Mouse (Mus musculus) left cerebral cortex, postnatal 10 days (tissue): ENCODE measurements at regions not wholly inside any gene's neighbourhood (a gene's known extent, or its start where the extent isn't known, plus 50 kb on each side); places are given as distances from the start of the nearest gene placed in this dataset.

ENCODE experiments used
- DNase-seq, 2 experiments: peaks; one replicate each; pipeline ENCODE4 v3.0.0; 2021 to 2022; ENCODE audit warnings: low spot score in 2 of 2, mixed read lengths in 1 of 2; ENCODE audit errors: extremely low spot score in 1 of 2
- intact Hi-C: fragments of 180-260 bp; cut with DNase I; formaldehyde crosslinking; loops from one replicate; pipeline ENCODE4 v1.15.1; 2025

DNA sequence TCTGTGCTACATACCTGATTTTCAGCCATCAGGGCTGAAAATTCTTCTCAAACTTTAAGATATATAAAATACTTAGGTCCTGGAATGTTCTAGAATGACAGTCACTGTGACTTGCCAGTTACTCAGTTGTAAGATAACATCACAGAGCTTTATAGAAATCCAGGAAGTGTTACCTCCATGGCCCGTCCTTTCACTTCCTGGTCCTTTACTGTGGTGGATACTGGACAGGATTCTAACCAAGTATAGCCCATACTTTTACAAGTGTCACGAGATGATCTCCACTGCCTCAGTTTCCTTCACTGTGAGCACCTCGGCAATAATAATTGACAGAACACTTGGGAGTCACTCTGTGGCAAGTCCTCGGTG is 271.3 kb downstream of the Maf start:
- no peak for DNase-seq
- intact Hi-C loops: no loop called here

DNA sequence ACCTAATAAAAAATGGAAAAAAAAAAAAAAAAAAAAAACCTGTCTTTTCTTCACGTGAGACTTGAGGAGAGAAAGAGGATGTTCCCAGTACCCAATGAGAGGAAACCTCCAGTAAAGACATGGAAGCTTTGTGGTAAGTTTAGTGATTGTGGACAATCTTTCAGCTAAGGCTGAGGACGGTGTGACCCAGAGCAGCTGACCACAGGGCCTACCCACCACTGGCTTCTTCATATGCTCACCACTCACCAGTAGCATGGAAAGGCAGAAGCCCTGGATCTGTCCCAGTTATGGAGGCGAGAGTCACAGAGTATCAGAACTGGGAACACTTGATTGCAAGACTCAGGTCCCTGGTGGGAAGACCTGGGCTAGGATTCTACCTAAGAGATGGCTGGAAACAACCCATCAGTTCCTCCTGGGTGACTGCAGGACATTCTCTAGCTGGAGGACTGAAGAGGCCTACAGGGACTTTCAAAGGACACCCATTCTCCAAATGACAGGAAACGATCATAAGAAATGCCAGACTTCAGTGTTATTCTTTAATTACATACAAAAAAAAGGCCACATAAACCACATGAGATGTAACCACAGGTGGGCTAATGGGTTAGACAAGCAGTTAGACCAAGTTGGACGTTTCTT is 271.8 kb downstream of the Maf start:
- no peak for DNase-seq
- intact Hi-C loops: no loop called here

DNA sequence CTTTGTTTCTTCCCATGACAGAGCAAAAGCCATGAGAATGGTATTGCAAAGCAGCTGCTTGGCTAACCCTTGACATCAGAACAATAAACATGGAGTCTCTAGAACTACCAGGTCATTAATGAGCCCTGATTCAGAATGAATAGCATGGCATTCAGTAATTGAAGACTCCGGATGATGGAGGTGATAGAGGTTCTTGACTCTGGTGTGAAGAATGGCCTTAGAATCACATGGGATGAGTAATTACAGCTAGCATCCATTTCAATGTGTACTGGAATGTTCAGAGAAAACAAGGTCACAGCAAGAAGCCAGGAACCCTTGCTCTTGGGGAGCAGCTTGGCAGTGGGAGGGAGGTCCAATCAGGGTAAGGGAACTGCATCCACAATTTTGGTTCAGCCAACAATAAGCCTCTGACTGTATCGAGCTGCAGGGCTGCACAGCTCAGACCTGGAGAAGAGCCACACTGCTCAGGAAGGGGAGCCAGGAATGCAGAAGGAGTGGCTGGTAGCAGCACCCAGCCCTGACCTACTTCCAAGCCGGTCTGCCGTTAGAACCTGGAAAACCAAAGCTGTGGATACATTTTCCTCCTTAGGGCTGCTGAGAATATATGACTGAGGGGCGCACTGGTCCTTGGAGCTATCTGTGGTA is 275.1 kb downstream of the Maf start:
- intact Hi-C loops: no loop called here
- peak in 1 of 2 experiments; percentile 58 for DNase-seq

DNA sequence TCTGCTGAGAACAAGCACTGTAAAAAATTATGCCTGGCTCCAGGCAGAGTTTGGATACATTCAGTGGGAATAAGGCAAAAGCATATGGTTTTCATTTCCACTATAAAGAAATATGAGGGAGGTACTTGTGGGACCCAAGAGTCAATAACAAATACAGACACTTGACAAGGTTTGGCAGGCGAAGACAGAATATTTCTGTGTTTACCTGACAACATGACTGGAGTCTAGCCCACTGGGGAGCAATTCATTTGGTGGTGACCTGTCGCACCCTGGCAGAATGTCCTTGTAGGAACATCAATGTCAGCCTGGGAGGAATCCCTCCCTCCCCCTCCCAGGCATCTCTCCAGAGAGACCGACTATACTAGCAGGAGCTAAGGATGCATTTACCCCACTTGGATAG is 276.8 kb downstream of the Maf start:
- DNase-seq: no peak
- intact Hi-C loops: no loop called here

DNA sequence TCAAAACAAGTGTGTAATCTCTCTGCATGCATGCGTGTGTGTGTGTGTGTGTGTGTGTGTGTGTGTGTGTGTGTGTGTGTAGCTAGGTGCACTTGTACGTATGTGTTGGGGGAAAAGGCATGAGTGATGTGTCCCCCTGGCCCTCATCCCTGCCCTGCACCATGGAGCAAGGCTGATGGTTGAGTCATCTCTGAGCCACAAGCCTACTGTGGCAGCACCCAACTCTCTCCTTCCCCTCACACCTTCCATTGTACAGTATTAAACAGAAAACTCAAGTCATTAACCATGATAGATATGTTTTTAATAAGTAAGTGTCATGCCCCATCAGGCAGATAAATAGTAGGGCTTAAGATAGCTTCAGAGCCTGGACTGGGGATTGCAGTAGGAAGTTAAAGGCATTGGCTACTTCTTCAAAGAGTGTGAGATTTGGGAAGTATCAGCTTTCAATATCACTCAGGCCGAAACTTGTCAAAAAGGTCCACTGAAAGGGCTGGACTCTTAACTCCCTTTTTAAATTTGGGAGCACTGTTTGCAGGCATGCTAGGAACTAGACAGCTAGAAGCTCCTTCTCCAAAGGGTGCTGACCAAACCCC is 278.2 kb downstream of the Maf start:
- intact Hi-C loops: no loop called here
- DNase-seq: no peak

DNA sequence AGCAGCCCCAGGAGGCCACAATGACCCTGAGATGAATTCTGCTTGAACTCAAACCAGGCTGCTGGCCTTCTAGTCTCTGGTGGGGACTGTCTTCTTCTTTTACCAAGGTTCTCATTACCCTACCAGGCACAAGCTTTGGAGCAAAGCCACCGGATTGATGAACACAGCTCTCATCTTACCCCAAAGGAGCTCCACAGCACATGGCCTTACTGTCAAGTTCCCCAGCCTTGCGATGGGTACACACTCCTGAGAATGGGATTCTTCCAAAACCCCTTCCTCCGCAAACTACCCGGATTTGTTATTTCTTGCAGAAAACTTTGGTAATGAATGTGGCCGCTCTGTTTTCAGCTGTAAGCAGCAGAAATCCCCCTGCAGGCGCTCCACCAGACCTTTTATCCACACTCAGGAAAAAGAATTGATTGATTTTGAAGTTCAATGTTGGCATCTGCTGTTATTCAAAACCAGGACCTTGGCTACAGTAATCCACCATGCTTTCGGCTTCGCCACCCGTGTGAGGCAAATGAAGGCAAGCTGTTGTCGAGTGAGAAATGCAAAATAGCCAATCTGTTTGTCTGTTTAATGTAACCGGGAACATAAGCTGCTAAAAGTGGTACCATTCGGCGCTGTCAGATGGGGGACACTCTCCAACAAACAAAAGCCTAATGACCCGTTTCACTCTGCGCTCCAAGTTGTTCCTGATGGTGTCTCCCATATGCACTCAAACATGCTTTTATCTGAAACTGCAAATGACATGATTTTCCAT is 278.9 kb downstream of the Maf start:
- no peak for DNase-seq

DNA sequence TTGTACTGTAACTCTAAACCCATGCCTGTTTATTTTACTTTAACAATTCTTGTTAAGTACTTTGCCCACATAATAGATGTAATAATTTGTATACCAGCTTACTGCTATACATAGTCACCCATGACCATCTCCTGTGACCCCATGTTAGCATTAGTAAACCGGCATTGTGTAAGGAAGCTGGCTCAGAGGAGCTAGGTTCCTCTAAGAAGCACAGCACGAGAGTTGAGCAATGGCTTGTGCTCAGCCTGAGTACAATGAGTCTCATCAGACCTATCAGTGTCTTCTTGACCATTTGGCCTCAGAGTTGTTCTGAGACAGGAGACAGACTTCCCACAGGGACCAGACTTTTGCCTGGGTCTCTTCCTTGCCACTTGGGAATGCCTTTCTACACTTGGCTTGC is 279.6 kb downstream of the Maf start:
- intact Hi-C loops: no loop called here
- no peak for DNase-seq

More for the DNA sequence above, 278.9 kb downstream of the Maf start:
- intact Hi-C loops: no loop called here

DNA sequence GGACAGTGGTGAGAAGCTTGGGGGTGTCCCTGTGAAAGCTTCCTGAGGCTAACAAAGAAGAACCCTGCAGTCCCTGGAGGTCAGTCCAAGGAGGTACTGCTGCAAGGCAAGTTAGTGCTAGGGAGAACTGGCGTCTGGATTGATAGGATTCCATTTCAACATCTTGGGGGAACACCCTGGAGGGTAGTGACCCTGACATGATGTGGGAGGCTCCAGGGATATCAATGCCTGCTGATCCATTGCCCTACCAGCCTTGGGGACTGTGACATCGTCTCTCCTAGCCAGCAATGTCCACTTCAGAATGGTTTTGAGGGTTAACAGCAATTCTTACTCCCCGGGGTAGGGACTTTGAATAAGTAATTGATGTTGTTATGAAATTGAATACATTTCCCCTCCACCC is 280.1 kb downstream of the Maf start:
- no peak for DNase-seq
- intact Hi-C loops: no loop called here

DNA sequence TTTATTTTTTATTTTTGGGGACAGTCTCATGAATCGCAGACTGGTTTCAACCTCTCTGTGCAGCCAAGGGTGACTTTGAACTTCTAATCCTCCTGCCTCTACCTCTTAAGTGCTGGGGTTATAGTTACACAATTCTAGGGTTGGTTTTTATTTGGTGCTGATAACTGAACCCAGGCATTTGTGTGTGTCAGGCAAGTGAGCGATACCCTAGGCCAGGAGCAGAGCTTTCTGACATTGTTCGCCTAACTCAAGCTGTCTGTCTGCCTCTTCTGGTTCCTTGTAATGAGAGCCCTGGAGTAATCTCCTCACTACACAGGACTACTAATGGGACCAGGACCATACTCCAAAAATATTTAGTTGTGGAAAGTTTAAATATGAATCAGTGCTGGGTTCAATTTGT is 281.1 kb downstream of the Maf start:
- no peak for DNase-seq
- intact Hi-C loops: no loop called here

DNA sequence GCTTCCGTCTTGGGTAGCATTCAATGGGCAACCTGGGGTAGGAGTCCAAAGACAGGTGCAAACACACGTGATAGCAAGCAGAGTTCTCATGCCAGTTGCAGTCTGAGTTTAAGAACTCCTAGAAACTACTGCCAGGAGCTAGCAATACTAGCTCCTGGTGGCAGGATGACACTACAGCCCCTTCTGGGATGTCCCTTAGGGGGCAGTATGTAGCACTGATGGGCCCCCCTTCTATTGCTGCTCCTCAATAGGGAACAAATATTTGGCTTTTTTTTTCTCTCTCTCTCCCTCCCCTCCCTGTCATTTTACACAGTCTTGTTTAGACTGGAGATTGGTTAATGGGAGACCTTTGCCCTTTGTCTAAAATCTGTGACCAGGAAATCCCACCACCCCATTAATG is 282.2 kb downstream of the Maf start:
- DNase-seq: no peak
- intact Hi-C loops: no loop called here

DNA sequence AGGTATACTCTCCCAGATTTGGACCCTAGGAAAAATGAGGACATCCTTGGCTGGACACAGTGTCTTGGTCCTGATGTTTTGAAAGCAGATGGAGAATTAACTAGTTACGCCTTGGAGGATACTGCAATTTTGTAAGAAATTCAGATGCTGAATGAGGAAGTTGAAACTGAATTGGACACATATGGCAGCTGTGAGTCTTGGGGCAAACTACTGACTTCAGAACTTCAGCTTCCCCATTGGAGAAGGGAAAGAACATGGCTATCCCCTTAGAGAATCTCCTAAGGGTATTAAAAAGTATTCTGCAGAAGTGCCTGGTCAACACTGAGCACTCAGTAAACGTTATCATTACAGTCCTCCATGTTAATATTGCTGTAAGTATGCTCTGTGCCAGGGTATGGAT is 283.9 kb downstream of the Maf start:
- intact Hi-C loops: no loop called here
- DNase-seq: no peak

DNA sequence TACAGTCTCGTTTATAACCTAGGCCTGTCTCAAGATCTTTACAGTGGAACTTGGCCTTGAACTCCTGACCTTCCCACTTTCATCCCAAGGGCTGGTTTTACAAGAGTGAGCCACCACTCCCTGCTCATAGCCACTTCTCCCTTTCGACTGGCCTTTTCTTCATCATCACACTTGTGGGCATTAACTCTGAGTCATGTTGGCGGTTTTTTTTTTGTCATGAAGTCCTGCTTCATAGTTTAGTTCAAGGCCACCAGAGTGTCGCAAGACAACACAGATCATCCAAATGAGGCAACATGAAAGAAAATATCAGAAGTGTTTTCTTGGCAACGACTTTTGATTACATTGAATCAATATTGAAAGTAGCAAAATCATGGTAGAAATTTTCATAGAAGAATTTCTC is 284.5 kb downstream of the Maf start:
- intact Hi-C loops: no loop called here

DNA sequence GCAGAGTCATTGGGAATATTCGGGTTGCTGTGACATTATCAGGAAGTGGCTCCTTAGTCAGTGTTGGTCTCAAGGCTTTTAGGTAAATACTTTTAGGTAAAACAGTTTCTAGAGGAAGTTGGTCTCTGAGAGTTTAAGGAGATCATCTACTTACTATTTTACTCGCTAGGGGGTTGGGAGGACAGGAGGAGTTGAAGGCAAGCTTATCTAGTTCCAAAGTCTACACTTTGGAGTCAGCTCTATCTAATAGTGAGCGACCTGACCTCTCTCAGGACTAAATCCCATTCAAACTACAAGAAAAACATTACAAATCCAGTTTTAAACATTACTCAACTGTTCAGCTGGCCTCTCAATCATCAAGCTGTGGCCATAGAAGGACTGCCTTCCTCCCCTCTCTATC is 287.1 kb downstream of the Maf start:
- no peak for DNase-seq
- intact Hi-C loops: no loop called here

More for the DNA sequence above, 284.5 kb downstream of the Maf start:
- no peak for DNase-seq

DNA sequence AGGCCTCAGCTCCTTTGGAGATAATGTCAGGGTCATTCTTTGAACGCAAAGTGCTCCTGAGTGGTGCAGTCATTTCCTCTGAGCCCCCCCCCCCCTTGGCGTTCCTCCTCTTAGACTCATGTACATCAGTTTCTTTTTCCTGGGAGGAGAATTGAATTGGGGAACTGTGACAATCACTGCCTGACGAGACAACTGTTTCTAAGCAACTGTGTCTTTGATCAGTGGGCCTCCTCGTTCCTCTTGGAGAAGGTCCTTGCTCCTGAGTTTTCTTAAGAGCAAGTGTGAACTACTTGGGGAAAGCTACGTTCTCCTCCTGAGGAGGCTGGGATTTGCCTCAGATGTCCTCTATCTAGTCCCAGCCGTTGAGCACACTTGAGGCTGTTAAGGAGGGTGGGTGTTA is 287.5 kb downstream of the Maf start:
- intact Hi-C loops: no loop called here
- no peak for DNase-seq

DNA sequence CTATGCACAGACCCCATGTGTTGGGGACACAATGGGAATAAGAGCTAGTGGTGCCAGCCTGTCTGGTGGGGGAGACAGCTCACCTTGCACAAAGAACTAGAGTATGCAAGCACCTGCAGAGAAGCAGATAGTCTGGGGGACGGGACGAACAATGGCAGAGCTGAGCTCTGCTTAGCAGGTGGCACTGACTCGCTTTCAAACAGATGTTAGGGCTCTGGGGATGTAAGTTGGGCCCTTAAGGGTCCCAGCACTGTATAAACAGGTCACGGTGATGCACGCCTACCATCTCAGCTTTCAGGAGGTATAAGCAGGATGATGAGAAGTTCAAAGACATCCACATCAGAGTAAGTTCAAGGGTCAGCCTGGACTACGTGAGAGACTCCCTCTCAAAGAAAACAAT is 289.5 kb downstream of the Maf start:
- no peak for DNase-seq
- intact Hi-C loops: no loop called here

DNA sequence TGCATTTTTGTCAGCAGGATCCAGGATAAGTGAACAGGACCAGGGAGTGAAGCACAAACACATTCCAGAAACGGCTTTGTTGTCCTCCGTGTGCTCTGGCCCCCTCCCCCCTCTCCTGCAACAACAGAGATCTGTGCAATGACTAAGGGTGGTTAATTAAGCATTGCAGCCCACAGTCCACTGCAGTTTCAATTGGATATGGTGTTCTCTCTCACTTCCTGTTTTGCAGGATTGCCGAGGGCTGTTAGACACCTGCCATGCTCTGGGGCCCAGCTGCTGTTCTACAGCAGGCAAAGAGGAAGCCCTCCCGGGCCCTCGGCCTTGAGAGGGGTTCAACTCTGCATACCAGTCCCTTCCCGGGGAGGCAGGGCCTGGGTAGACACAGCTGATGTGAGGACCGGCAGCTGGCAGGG is 293.5 kb downstream of the Maf start:
- DNase-seq: peak; percentile 20 to 61
- intact Hi-C loops: no loop called here

DNA sequence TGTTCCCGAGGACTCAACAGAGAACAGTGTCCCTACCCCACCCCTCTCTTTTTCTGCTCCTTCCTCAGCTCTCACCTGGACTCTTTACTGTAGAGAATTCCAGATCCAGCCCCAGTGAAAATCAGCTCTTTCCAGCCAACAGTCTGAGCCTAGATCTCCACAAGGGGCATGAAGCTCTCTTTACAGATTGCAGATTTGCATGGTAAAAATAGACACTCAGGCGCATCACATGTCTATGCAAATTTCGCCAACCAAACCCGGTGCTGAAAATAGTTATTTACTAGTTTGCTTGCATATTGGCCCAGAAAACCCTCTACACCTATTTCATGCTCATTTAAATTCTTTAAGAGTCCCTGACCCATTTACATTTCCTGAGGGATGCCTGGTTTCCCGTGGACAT is 295.8 kb downstream of the Maf start:
- peak in 1 of 2 experiments; percentile 29 for DNase-seq

DNA sequence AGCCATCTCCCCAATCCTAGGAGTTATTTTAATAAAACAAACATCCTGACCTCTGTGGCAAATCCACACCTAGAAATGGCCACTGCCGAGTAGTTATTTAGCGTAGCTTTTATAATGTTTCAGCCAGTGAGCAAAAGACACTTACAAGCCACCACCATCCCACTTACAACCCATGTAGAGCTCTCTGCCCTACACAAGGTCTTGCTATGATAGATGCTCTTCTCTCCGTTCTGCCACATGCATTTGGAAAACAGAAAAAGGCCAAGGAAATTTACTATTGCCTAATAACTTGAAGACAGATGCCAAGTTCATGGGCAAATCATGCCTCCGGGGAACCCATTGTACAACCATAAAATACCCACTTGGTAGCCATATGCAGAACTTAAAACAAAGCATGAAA is 296.5 kb downstream of the Maf start:
- intact Hi-C loops: no loop called here
- no peak for DNase-seq

More for the DNA sequence above, 295.8 kb downstream of the Maf start:
- intact Hi-C loops: no loop called here

DNA sequence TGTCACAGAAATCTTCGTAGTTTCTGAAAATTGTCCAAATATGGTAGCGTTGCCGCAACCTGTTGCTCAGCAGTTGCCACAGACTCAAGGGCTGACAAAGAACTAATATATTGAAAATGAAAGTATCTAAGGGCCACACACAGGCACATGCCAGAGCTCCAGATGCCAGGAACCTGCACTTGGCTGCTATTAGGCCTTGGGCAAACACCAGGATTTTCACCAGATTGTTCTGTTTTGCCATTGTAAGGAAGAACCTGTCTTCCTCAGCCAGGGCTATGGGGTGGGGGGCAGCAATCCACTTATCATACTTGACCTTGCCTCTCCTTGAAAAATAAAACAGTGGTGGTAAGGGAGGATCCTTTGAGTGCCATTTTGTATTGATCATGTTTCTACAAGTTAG is 297.4 kb downstream of the Maf start:
- no peak for DNase-seq
- intact Hi-C loops: no loop called here

DNA sequence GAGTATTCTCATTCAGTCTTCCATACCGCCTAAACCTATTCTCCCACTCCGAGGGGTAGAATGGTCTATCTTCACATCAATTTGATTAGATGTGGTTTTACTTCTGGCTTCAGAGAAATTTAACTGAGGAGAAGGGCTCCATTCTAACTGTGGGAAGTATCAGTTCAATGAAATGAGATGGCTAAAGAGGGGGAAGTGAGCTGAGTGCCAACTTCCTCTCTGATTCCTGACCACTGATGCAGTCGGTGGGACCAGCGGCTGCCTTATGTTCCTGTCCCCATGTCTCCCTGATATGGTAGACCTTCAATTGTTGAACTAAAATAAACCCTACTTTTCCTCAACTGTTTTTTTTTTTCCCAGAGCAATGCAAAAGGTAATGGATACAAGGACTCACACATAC is 300.1 kb downstream of the Maf start:
- intact Hi-C loops: no loop called here

More for the DNA sequence above, 300.1 kb downstream of the Maf start:
- DNase-seq: no peak
